Mouse (Mus musculus): ENCODE measurements around the gene Ccdc148.

Gene Ccdc148

DNA sequence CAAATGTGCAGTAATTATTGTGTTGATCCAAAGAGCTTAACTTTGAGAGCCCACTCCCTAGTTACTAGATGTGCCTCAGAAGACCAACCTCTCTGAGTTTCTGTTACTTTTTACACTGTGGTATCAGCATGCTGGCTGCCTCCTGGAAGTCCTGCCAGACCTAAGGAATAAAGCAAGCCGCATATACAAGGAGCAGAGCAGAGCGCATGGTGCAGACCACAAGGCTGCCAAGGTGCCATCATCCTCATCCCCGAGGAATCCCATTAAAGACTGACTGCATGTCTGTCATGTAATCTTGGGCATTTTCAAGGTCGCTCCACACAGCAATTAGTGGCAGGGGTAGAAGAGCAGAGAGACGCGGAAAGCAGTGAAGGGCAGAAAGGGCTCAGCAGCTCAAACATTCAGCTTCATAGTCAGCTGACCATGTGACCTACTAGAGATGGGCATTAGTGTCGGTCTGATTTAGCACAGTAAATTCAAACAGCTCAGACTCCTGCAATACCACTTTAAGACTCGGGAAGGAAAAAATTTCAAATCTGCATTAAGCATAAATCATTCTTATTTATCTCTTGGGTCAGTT is 110.1 kb downstream of the Ccdc148 start:
- in situ Hi-C loops (cut with MboI; ENCODE audit: low sequenced_read_pairs): no loop called here

DNA sequence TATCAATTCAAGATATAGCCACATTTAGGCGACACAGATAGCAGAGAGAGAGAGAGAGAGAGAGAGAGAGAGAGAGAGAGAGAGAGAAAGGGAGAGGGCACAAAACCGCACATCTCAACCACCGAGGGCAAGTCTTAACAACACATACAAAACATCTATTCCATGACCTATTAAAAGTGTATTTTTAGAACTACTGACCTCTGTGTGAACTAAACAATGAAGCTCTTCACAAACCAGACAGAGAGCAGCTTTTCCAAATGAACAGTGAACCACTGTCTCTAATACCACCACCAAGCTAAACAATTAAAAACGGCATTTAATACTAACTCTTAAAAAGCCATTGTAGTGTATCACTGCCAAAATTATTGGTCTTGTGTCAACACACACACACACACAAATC is 110.8 kb downstream of the Ccdc148 start:
- in situ Hi-C loops (cut with MboI; ENCODE audit: low sequenced_read_pairs): no loop called here

DNA sequence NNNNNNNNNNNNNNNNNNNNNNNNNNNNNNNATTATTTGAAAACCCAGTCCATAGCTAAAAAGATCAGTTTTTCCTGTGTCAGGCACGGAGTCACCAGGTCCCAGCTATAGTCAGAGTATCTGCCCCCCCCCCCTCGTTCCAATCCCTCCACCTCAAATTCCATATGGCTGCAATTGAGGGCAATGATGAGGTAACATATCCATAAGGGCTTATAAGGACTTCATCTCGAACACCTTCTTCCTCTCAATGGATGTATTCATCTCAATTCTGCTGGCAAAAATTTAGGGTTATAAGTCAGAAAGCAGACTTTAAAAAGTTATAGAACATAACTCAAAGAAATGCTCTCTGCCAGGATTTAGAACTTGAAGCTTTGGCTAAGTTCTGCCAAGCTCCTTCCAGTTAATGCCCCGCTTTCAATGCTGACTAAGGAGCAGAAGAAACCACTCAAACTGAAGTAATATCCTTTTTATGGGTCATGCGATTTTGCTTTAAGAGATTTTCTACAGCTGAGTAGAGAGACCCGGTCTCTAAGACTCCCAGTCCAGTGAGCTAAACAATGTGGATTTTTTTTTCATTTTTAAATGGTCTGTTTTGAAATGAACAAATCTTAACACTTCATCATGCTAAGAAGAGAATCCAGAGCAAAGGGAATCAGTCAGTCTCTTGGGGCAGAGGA is 111.6 kb downstream of the Ccdc148 start:
- in situ Hi-C loops (cut with MboI; ENCODE audit: low sequenced_read_pairs): no loop called here

DNA sequence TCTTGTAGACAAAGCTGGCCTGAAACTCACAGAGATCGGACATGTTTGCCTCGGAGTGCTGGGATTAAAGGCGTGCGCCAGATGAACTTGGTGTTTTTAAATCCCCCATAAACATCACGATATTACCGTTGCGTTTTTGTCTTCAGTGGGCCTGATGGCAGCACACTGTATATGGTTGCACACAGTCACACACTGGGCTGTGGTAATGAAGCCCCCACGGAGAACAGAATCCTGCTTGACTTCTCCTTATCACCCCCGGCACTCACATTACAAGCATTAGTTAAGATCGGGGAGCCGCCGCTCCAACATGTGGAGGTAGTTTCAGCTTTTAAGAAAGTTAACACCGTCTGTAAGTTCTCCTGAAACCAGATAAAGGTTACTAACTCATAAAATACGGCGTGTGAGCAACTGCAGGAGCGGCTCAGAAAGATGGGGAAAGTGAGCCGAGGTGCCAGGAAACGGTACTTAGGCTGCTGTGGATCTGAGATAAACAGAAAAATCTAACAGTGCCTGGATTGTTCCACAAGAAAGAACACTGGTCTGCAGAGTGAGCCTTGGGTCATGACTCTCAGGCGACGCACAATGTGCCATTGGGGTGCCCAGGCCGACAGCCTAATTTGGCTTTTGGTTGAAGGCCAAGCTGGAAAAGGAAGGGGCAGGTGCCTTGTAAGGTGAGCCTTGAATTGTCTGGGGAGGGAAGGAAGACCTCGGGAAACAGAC is 117.0 kb downstream of the Ccdc148 start:
- in situ Hi-C loops (cut with MboI; ENCODE audit: low sequenced_read_pairs): no loop called here

DNA sequence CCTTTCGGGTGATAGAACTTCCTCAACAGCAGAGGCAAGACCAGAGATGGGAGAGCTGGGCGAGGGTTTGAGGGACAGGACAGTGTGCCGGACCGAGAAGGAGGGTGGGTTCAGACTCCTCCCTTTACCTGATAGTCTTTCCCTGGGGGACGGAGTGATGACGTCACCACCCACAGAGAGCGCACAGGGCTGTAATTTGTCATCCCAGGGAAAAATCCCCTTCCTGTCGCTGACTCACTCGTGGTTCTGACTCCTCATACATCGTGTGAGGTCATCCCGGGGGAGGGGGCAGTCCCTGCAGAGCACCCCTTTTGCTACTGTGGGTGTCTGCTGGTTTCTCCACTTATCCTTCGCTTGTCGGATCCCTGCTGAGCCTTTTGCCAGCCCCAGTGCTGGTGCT is 117.9 kb downstream of the Ccdc148 start:
- in situ Hi-C loops (cut with MboI; ENCODE audit: low sequenced_read_pairs): no loop called here

DNA sequence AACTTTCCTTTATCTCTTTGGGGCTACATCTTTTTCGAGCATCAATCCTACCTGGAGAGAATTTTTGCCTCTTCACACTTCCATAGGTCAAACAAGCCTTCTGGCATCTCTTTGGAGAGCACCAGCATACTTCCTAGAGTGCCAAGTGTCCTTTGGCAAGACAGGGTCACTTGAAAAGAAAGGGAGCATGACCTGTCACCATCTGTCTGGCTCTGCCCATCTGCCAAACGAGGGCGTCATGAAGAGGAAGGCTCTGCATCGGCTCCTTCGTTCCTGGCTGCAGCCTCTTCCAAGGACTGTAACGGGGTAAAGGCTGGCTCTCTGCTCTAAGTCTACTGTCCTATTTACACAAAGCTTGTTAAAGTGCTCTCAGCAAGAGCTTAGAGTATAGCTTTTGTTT is 124.0 kb downstream of the Ccdc148 start:
- in situ Hi-C loops (cut with MboI; ENCODE audit: low sequenced_read_pairs): no loop called here

DNA sequence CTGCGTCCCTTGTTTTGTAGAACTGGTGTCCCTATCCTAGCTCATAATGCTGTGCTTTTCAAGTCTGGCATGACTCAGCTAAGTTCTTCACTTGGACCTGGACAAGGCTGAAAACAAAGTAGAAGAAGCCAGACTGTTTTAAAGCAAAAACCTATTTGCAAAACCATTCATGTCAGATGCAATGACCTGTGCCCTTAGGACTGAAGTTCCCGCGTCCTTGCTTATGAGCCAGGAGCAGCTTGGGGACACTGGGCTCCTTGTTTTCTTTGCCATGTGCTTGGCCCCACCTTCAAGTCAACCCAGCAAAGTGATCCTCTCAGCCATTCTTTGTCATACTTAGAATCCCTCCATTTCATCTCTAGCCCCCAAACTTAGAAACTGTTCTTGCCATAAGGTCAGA is 125.3 kb downstream of the Ccdc148 start:
- in situ Hi-C loops (cut with MboI; ENCODE audit: low sequenced_read_pairs): no loop called here

DNA sequence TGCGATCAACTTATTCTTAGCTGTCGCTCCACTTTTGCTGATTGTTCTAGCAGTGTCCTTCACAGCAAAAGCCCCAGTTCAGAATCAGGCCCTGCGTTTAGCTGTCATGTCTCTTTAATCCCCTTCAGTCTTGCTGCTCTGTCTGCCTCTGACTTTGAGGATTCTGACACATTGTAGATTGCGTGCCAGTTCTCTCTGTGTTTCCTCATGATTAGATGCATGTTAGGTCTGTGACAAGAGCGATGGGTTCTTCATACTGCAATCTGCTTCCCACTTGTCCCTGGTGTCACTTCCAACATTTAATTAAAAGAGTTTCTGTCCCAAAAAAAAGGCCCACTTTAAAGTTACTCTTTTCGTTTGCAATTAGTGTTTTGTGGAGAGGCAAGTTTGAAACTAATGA is 126.2 kb downstream of the Ccdc148 start:
- in situ Hi-C loops (cut with MboI; ENCODE audit: low sequenced_read_pairs): no loop called here

DNA sequence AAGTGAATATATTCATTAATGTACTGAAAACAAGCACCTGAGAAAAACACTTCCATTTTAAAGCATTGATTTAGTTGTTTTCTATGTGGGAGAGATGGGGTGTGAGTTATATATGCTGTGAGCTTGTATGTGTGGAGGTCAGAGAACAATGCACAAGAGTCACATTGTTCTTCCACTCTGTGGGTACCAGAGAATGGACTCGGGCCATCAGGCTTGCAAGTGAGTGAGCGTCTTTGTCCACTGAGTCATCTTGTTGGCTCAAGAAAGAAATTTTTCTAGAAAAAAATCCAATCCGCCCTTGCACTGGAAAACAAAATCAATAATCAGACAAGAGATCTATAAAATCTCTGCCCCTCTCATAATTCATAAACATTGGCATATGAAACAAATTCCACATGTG is 135.9 kb downstream of the Ccdc148 start:
- in situ Hi-C loops (cut with MboI; ENCODE audit: low sequenced_read_pairs): no loop called here

DNA sequence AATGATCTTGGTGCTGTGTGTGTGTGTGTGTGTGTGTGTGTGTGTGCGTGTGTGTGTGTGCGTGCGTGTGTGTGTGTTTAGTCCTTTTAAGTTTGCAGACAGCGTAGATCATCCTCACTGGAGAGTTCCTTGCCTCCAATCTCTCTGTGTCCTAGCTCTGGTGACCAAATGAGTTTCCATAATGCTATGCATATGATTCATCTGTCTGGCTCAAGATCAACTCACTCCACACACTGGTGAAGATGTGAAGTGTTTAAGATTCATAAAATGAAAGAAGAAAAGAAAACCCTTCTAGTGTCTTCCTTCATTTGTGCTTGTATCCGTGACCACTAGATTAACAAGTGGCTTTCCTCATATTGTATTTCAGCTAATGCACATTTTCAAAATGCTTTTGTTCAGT is 153.1 kb downstream of the Ccdc148 start:
- in situ Hi-C loops (cut with MboI; ENCODE audit: low sequenced_read_pairs): no loop called here

DNA sequence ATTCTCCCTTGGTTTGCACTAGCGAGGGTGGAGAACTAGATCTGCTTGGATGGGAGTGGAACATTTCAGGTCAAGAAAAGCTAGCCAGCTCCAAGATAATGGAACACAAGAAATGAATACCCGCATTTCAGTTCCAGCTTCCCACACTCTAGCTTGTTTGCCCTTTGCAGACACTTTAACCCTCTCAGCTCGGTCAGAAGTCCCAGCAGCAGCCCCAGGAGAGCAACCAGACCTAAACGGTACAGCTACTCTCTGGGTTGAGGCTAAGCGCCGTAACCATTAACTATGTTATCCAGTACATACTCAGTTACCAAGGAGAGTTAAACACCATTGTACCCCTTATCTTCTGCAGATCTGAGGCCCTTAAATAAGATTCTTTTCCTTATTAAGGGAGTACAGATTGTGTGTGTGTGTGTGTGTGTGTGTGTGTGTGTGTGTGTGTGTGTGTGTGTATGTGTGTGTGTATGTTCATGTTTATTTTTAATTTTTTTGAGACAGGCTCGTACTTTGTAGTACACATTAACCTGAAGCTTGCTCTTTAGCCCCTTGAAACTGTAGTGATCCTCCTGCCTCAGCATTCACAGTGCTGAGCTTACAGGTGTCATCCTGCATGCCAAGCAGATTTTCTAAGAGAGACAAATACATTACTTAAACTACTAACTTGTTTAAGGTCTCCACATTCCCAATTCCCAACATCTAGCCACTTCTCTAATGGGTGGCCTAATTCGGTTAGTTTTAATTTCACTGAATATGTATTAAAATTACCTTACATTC is 153.7 kb downstream of the Ccdc148 start:
- in situ Hi-C loops (cut with MboI; ENCODE audit: low sequenced_read_pairs): no loop called here

DNA sequence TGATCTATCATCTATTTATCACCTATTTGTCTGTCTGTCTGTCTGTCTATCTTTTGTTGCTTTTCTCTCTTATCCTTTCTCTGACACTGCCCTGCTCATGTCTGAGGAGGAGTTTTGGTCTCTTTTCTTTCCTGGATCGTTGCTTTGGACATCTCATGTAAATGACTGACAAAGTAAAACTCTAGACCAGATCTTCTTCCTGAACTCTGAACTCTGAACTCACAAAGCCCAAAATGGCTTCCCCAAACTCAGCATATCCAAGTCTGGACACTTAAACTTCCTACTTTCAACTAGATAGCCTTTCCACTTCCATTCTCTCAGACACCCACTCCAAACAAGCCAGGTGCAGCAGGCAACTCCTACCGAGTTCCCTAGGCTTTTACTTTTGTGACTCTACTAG is 163.3 kb downstream of the Ccdc148 start:
- in situ Hi-C loops (cut with MboI; ENCODE audit: low sequenced_read_pairs): no loop called here

DNA sequence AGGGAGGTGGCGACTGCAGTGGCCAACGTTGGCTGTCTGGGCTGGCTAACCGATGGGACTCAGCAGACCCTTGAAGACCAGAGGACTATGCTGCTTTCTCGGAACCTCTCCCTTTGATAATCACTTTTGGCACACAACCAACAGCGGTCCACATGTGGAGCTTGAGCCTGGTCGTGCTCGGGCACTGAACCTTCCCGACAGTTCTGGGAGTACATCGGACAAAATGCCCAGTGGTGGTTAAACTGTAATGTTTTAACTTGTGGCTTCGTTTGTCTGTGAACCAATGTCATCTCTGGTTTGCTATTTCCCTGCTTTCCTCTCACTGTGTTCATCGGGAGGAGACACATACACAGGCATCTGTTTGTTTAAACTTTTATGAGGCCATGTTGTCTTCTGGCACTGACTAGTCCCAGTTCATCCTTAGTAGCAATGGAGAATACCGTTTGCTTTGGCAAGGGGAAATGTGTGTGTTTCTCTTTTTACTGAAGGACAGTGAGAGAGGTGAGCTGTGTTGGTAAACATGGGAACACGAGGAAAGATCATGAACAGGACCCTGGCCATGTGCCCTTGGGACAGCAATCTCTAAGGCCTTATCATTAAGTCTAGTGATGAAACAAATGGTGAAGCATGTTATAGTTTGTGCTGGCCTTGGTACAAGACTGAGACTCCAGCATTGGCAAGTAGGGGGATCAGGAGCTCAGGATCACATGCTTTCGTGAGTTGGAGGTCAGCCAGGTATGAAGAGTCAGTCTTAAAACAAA is 167.9 kb downstream of the Ccdc148 start:
- in situ Hi-C loops (cut with MboI; ENCODE audit: low sequenced_read_pairs): no loop called here

DNA sequence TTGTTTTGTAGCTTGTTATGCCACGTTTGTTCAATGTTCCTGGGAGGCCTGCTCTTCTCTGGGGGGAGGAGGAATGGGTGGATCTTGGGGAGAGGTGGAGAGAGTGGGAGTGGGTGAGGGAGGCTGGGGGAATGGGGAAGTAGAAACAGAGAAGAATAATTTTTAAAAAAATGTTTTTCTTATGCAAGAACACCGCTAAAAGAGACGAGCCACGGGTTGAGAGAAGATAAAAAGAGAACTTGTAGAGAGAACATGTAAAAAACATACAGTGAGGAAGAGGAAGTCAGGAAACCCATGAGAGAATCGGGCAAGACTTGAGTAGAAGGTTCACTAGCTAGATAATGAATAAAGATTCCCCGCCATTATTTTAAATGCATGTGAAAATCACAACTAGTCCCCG is 182.4 kb downstream of the Ccdc148 start:
- in situ Hi-C loops (cut with MboI; ENCODE audit: low sequenced_read_pairs): no loop called here

DNA sequence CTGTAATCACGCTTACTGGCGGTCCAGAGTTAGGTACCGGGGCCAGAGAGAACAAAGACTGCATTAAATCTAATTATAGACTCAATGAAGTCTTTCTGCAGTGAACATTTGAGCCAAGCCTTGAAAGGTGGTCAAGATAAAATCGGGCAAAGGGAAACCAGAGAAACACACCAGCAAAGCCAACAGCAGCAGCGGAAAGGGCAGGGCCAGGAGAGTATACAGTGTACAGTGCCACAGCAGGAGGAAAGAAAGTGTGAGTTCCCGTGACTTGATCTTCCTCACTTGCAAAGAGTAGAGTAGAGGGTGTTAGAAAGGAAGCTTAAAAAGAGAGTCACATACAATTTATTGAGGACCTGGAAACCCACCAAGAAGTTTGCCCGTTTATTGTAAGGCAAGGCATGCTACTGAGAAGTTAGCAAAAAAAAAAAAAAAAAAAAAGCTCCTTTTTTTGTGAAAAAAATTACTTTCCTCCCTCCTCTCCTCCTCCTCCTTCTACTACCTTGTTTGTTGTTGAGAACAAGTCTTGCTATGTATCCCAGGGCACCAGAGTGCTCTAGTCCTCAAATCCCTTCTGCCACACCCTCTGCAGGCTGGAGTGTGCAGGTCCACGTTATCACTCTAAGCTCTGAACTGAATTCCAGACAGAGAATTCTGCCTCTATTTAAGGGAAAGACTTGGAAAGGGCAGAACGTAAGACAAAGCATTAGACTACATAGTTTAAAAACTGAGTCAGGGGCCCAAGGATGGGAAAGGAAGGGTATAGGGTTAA is 188.8 kb downstream of the Ccdc148 start:
- in situ Hi-C loops (cut with MboI; ENCODE audit: low sequenced_read_pairs): no loop called here

DNA sequence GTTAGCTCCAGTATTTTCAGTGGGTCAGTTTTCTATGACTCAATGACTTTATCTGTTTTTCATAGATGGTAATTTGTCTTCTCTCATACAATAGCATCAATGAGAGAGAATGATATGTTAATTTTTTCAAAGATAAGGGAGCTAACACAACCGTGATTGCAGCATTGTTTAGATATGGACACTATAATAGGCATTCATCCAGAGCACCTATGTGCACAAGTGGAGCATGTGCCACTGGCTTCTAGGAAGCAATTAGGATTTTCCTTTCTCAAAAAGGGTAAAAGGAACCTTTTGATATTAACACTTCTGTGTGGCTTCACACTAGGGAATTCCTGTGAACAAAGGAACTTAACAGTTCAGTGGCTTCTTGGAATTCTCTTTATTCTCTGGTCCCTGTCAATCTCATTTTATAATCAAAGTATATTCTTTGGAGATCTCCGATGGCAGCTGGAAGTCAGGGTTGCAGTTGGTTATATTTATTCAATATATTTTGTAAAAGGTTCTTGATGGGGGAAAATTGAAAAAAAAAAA is 203.6 kb downstream of the Ccdc148 start:
- in situ Hi-C loops (cut with MboI; ENCODE audit: low sequenced_read_pairs): no loop called here

DNA sequence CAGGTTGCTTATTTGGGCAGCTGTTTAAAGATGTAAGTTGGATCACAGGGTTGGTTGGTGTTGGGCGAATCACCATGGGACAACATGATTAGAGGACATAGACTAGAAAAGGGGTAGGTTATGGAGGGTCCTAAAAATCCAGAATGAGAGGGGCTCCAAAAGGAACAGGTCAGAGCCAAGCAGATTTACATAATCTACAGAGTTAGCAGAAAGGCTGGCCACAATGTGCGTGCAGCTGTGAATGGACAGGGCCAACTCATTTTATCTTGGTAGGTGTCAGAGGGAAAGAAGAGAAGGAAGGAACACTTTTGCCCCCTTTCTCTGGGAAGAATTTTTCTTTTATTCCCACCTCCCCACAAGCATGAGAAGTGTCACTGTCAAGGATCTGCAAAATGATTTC is 204.1 kb downstream of the Ccdc148 start:
- in situ Hi-C loops (cut with MboI; ENCODE audit: low sequenced_read_pairs): no loop called here

DNA sequence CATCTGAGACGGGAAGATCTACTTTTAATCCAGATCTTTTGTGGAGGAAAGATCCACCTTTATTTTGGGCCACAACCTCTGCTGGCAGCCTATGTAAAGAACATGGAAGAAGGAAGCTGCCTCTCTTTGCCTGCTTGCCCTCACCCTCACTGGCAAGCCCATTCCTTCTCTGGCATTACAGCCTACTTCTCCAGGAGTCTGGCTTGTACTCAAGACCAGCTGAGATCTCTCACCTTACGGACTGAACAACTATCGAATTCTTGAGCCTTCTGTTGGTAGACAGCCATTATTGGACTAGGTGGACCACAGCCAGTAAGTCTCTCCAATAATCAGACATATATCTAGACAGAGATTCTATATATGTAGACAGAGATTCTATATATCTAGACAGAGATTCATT is 208.4 kb downstream of the Ccdc148 start:
- in situ Hi-C loops (cut with MboI; ENCODE audit: low sequenced_read_pairs): no loop called here

DNA sequence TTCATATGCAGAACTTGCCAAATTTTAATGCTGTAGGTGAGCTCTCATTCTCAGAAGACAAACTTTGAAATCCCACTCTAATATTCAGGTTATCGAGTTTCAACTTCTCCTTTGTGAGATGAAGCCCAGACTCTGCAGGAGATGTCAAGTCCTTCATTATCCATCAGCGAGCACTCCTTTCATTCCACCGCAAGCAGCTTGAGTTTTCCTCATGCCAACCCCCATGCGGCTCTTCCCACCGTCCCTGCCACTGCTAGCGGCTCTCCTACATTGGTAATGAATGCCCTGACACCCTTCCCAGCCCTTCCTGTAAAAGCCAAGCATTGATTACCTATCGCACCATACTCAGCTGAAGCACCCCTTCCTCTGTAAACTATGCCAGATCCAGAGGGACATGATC is 211.7 kb downstream of the Ccdc148 start:
- in situ Hi-C loops (cut with MboI; ENCODE audit: low sequenced_read_pairs): no loop called here

DNA sequence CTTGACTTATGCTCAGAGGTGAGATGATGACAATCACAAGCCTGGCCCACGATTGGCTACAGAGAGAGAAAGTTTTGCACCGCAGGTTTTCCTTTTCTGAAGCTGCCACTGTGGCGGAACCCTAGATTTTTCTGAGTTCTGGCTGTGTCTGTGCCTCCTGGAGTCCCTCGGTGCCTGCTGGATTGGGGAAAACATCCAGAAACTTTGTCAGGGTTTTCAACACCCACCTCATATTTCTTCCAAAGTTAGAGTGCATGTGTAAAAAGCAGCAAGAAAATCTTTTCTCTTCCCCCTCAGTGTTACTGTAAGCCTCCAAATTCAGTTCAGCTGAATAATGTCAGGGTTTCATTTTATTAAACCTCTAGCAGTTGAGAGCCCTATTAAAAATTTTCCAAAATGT is 219.1 kb downstream of the Ccdc148 start:
- in situ Hi-C loops (cut with MboI; ENCODE audit: low sequenced_read_pairs): no loop called here
